Mouse (Mus musculus) bone marrow macrophage, adult 2 months (primary cell): ENCODE measurements at regions not wholly inside any gene's neighbourhood (a gene's known extent, or its start where the extent isn't known, plus 50 kb on each side); places are given as distances from the start of the nearest gene placed in this dataset.

ENCODE experiments used
- CTCF ChIP-seq: IDR thresholded peaks from 2 replicates; pipeline ENCODE4 v1.5.1; 2012; ENCODE audit warnings: low read depth, mild to moderate bottlenecking, low read length, moderate library complexity
- POLR2A ChIP-seq: IDR thresholded peaks from 2 replicates; pipeline ENCODE4 v1.6.1; 2012; ENCODE audit warnings: mild to moderate bottlenecking, low read depth, low read length, borderline replicate concordance

- TF ChIP-seq POLR2A (no peak), CTCF (no peak)
These were observed 471.3 kb downstream of the Lrfn5 start for GRCm38 (mm10) chr12:61994294-61994693.
